Mouse (Mus musculus) bone marrow, adult 2 months (tissue): ENCODE measurements around the gene Polr2f.

Source experiments
- CTCF ChIP-seq: fragments of 200-500 bp; IDR thresholded peaks from 2 replicates; pipeline ENCODE4 v1.5.1; 2011; ENCODE audit warnings: low read length, control low read depth; ENCODE audit not compliant: control insufficient read depth, insufficient read depth
- POLR2A ChIP-seq: fragments of 200-500 bp; IDR thresholded peaks from 2 replicates; pipeline ENCODE4 v1.6.1; 2011; ENCODE audit warnings: low read depth, mild to moderate bottlenecking, control low read depth, low read length, borderline replicate concordance; ENCODE audit not compliant: control insufficient read depth

DNA sequence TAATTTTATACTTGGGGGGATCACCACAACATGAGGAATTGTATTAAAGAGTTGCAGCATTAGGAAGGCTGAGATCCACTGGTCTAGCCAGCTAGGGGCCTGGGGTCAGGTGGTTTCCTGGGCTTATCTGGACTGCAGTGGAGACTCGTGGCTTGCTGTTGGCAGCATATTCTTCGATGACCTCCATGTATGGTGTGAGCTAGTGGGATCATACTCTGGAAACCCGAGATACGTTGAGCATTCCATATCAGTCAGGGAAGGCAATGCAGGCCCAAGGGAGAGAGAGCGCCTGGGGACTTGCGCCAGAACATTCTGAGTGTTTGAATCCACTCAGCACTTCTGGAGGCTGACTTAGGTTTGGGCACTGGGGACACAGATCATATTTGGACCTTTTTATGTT is 17.1 kb upstream of the Polr2f start:
- no peak for TF ChIP-seq CTCF
- TF ChIP-seq POLR2A: no peak
